Mouse (Mus musculus): ENCODE measurements at regions not wholly inside any gene's neighbourhood (a gene's known extent, or its start where the extent isn't known, plus 50 kb on each side); places are given as distances from the start of the nearest gene placed in this dataset.

- H3K27me3 ChIP-seq (ENCODE audit: control insufficient read depth, insufficient read depth, low read length, poor library complexity, severe bottlenecking), result no peaks in the 10 kb centered on the region
- no peak overlapping the region for H3K4me3 ChIP-seq (ENCODE audit: low read depth, low read length)
- H3K27ac ChIP-seq (ENCODE audit: insufficient read depth, low read length), result no peak overlapping the region
- TF ChIP-seq EP300 (IDR thresholded peaks at IDR 0.05; ENCODE audit: insufficient read depth, low read depth, low read length), result no peak
- TF ChIP-seq POLR2A (IDR thresholded peaks at IDR 0.05; ENCODE audit: insufficient read depth, low read length), result no peak
- no peak for TF ChIP-seq CTCF (IDR thresholded peaks at IDR 0.05; ENCODE audit: low read depth, low read length)
- no peaks in the 10 kb centered on the region for H3K9me3 ChIP-seq (replicated peaks; ENCODE audit: control insufficient read depth, insufficient read depth, low read length, poor library complexity, severe bottlenecking)
- H3K36me3 ChIP-seq (ENCODE audit: control insufficient read depth, insufficient read depth, low read length, poor library complexity, severe bottlenecking), result no peaks in the 10 kb centered on the region
- H3K4me1 ChIP-seq (ENCODE audit: control insufficient read depth, insufficient read depth, low read length), result no peaks in the 10 kb centered on the region
- no peak overlapping the region for H3K9ac ChIP-seq (ENCODE audit: low read depth, poor library complexity, severe bottlenecking)
Observed at GRCm38 (mm10) chr19:27537066-27537465, 107.4 kb upstream of the Pum3 start.

GRCm38 (mm10) chr19:27527940-27528558 is 98.4 kb upstream of the Pum3 start:
- Histone ChIP-seq H3K36me3 (ENCODE audit: control insufficient read depth, insufficient read depth, low read length, poor library complexity, severe bottlenecking) (no peaks in the 10 kb centered on the region), H3K27me3 (ENCODE audit: control insufficient read depth, insufficient read depth, low read length, poor library complexity, severe bottlenecking) (no peaks in the 10 kb centered on the region), H3K9ac (ENCODE audit: low read depth, poor library complexity, severe bottlenecking) (no peak overlapping the region), H3K27ac (ENCODE audit: insufficient read depth, low read length) (no peak overlapping the region), H3K9me3 (replicated peaks; ENCODE audit: control insufficient read depth, insufficient read depth, low read length, poor library complexity, severe bottlenecking) (no peaks in the 10 kb centered on the region), H3K4me3 (ENCODE audit: low read depth, low read length) (no peak overlapping the region), H3K4me1 (ENCODE audit: control insufficient read depth, insufficient read depth, low read length) (no peaks in the 10 kb centered on the region)
- no peak for TF ChIP-seq CTCF (IDR thresholded peaks at IDR 0.05; ENCODE audit: low read depth, low read length)
- TF ChIP-seq EP300 (IDR thresholded peaks at IDR 0.05; ENCODE audit: insufficient read depth, low read depth, low read length), result no peak
- TF ChIP-seq POLR2A (IDR thresholded peaks at IDR 0.05; ENCODE audit: insufficient read depth, low read length), result no peak

GRCm38 (mm10) chr19:27519326-27520061 is 89.9 kb upstream of the Pum3 start:
- no peak for TF ChIP-seq EP300 (IDR thresholded peaks at IDR 0.05; ENCODE audit: insufficient read depth, low read depth, low read length)
- TF ChIP-seq CTCF (IDR thresholded peaks at IDR 0.05; ENCODE audit: low read depth, low read length), result no peak
- TF ChIP-seq POLR2A (IDR thresholded peaks at IDR 0.05; ENCODE audit: insufficient read depth, low read length), result no peak
- Histone ChIP-seq H3K27ac (ENCODE audit: insufficient read depth, low read length) (no peak overlapping the region), H3K9ac (ENCODE audit: low read depth, poor library complexity, severe bottlenecking) (no peak overlapping the region), H3K4me1 (ENCODE audit: control insufficient read depth, insufficient read depth, low read length) (no peaks in the 10 kb centered on the region), H3K27me3 (ENCODE audit: control insufficient read depth, insufficient read depth, low read length, poor library complexity, severe bottlenecking) (no peaks in the 10 kb centered on the region), H3K9me3 (replicated peaks; ENCODE audit: control insufficient read depth, insufficient read depth, low read length, poor library complexity, severe bottlenecking) (peaks cover 9% of the 10 kb centered on the region), H3K36me3 (ENCODE audit: control insufficient read depth, insufficient read depth, low read length, poor library complexity, severe bottlenecking) (no peaks in the 10 kb centered on the region), H3K4me3 (ENCODE audit: low read depth, low read length) (no peak overlapping the region)

GRCm38 (mm10) chr19:27514267-27514666 is 84.6 kb upstream of the Pum3 start:
- peaks cover 4% of the 10 kb centered on the region; the same call in 1 of the 2 replicates for H3K9me3 ChIP-seq (replicated peaks; ENCODE audit: control insufficient read depth, insufficient read depth, low read length, poor library complexity, severe bottlenecking)
- peaks cover 2% of the 10 kb centered on the region for H3K4me1 ChIP-seq (ENCODE audit: control insufficient read depth, insufficient read depth, low read length)
- H3K27ac ChIP-seq (ENCODE audit: insufficient read depth, low read length), result no peak overlapping the region
- H3K9ac ChIP-seq (ENCODE audit: low read depth, poor library complexity, severe bottlenecking), result no peak overlapping the region
- no peaks in the 10 kb centered on the region for H3K27me3 ChIP-seq (ENCODE audit: control insufficient read depth, insufficient read depth, low read length, poor library complexity, severe bottlenecking)
- TF ChIP-seq POLR2A (IDR thresholded peaks at IDR 0.05; ENCODE audit: insufficient read depth, low read length) (no peak), EP300 (IDR thresholded peaks at IDR 0.05; ENCODE audit: insufficient read depth, low read depth, low read length) (no peak), CTCF (IDR thresholded peaks at IDR 0.05; ENCODE audit: low read depth, low read length) (no peak)
- H3K4me3 ChIP-seq (ENCODE audit: low read depth, low read length), result no peak overlapping the region
- no peaks in the 10 kb centered on the region for H3K36me3 ChIP-seq (ENCODE audit: control insufficient read depth, insufficient read depth, low read length, poor library complexity, severe bottlenecking)

- Histone ChIP-seq H3K36me3 (ENCODE audit: control insufficient read depth, insufficient read depth, low read length, poor library complexity, severe bottlenecking) (no peaks in the 10 kb centered on the region), H3K9ac (ENCODE audit: low read depth, poor library complexity, severe bottlenecking) (no peak overlapping the region), H3K9me3 (replicated peaks; ENCODE audit: control insufficient read depth, insufficient read depth, low read length, poor library complexity, severe bottlenecking) (peaks cover 4% of the 10 kb centered on the region; the same call in 1 of the 2 replicates), H3K4me1 (ENCODE audit: control insufficient read depth, insufficient read depth, low read length) (peaks cover 2% of the 10 kb centered on the region), H3K4me3 (ENCODE audit: low read depth, low read length) (no peak overlapping the region), H3K27me3 (ENCODE audit: control insufficient read depth, insufficient read depth, low read length, poor library complexity, severe bottlenecking) (no peaks in the 10 kb centered on the region), H3K27ac (ENCODE audit: insufficient read depth, low read length) (no peak overlapping the region)
- TF ChIP-seq CTCF (IDR thresholded peaks at IDR 0.05; ENCODE audit: low read depth, low read length), result no peak
- no peak for TF ChIP-seq EP300 (IDR thresholded peaks at IDR 0.05; ENCODE audit: insufficient read depth, low read depth, low read length)
- no peak for TF ChIP-seq POLR2A (IDR thresholded peaks at IDR 0.05; ENCODE audit: insufficient read depth, low read length)
Observed at GRCm38 (mm10) chr19:27513535-27513934, 83.9 kb upstream of the Pum3 start.

- H3K4me1 ChIP-seq (ENCODE audit: control insufficient read depth, insufficient read depth, low read length), result peaks cover 2% of the 10 kb centered on the region
- H3K36me3 ChIP-seq (ENCODE audit: control insufficient read depth, insufficient read depth, low read length, poor library complexity, severe bottlenecking), result no peaks in the 10 kb centered on the region
- H3K27ac ChIP-seq (ENCODE audit: insufficient read depth, low read length), result no peak overlapping the region
- no peak overlapping the region for H3K9ac ChIP-seq (ENCODE audit: low read depth, poor library complexity, severe bottlenecking)
- no peak overlapping the region for H3K4me3 ChIP-seq (ENCODE audit: low read depth, low read length)
- TF ChIP-seq CTCF (IDR thresholded peaks at IDR 0.05; ENCODE audit: low read depth, low read length), result no peak
- TF ChIP-seq POLR2A (IDR thresholded peaks at IDR 0.05; ENCODE audit: insufficient read depth, low read length), result no peak
- no peak for TF ChIP-seq EP300 (IDR thresholded peaks at IDR 0.05; ENCODE audit: insufficient read depth, low read depth, low read length)
- no peaks in the 10 kb centered on the region for H3K27me3 ChIP-seq (ENCODE audit: control insufficient read depth, insufficient read depth, low read length, poor library complexity, severe bottlenecking)
- H3K9me3 ChIP-seq (replicated peaks; ENCODE audit: control insufficient read depth, insufficient read depth, low read length, poor library complexity, severe bottlenecking), result no peaks in the 10 kb centered on the region
Observed at GRCm38 (mm10) chr19:27511340-27511739, 81.7 kb upstream of the Pum3 start.
